Comparison of ENCODE assay signal across 23 mouse cellular contexts in genomic region chr9:40374052-40374451, GRCm38 (mm10).
DNase-seq lines count a peak whose midpoint lies in the region; ATAC-seq lines count a peak whose summit lies in the region.
"Had no signal": no experiment of that assay in that cellular context is flagged by ENCODE, and none has a peak within 500 bp of the region (broad histone marks: within the 10 kb centered on the region; RNA-seq: fewer than 3 reads in every experiment).

No protein-coding gene starts in this region.

- DNase-seq in midbrain, embryonic 14.5 days: no peak
- no peak for DNase-seq in midbrain, embryonic 11.5 days (ENCODE audit: low spot score, missing footprints)
- no peak for DNase-seq in adrenal gland, adult 8-10 months
- DNase-seq in spleen, postnatal 4 days (ENCODE audit: low spot score in 2 of 2): no peak
- DNase-seq: B cell, adult 2 months; gastrocnemius, postnatal 10 days; heart, adult 11 months; heart, postnatal 14 days; kidney, adult 8-10 months; kidney, postnatal 25 days; liver, embryonic 13.5 days; lung, embryonic 14.5 days; lung, postnatal 36 days; thymus, adult 18-20 months; thymus, postnatal 4 days had no signal

- no peak overlapping the region for H3K4me3 ChIP-seq in forebrain, embryonic 15.5 days
- H3K4me3 ChIP-seq in forebrain, embryonic 16.5 days (replicated peaks; ENCODE audit: low read length): no peak overlapping the region
- no peak overlapping the region for H3K4me3 ChIP-seq in midbrain, embryonic 14.5 days (replicated peaks; ENCODE audit: low read depth, low read length)
- no peak overlapping the region for H3K4me3 ChIP-seq in midbrain, embryonic 11.5 days (ENCODE audit: low read depth, low read length)
- H3K4me3 ChIP-seq in hindbrain, embryonic 16.5 days (ENCODE audit: low read length): no peak overlapping the region
- H3K4me3 ChIP-seq: forebrain, embryonic 10.5 days; heart, embryonic 12.5 days; limb, embryonic 12.5 days; liver, embryonic 13.5 days; myocyte had no signal

- H3K36me3 ChIP-seq in forebrain, embryonic 15.5 days: no peaks in the 10 kb centered on the region
- no peaks in the 10 kb centered on the region for H3K36me3 ChIP-seq in forebrain, embryonic 16.5 days (ENCODE audit: control insufficient read depth, insufficient read depth)
- no peaks in the 10 kb centered on the region for H3K36me3 ChIP-seq in midbrain, embryonic 14.5 days (ENCODE audit: control insufficient read depth, insufficient read depth, low read length)
- no peaks in the 10 kb centered on the region for H3K36me3 ChIP-seq in midbrain, embryonic 11.5 days (ENCODE audit: control insufficient read depth, insufficient read depth, low read length)
- H3K36me3 ChIP-seq in hindbrain, embryonic 16.5 days (ENCODE audit: control insufficient read depth, insufficient read depth, low read length): no peaks in the 10 kb centered on the region
- H3K36me3 ChIP-seq: forebrain, embryonic 10.5 days; heart, embryonic 12.5 days; limb, embryonic 12.5 days; liver, embryonic 13.5 days had no signal

- H3K4me2 ChIP-seq in forebrain, embryonic 15.5 days (replicated peaks): no peak overlapping the region
- H3K4me2 ChIP-seq in forebrain, embryonic 16.5 days (ENCODE audit: low read length): no peak overlapping the region
- H3K4me2 ChIP-seq in midbrain, embryonic 14.5 days (ENCODE audit: low read length): peak overlapping the region; percentile 17; the same call in 1 of the 2 replicates
- no peak overlapping the region for H3K4me2 ChIP-seq in midbrain, embryonic 11.5 days
- H3K4me2 ChIP-seq in hindbrain, embryonic 16.5 days (ENCODE audit: low read length): peak overlapping the region; percentile 8
- H3K4me2 ChIP-seq: heart, embryonic 12.5 days; limb, embryonic 12.5 days; liver, embryonic 13.5 days; lung, embryonic 14.5 days had no signal

- H3K9ac ChIP-seq in forebrain, embryonic 15.5 days (replicated peaks): no peak overlapping the region
- H3K9ac ChIP-seq in forebrain, embryonic 16.5 days (replicated peaks; ENCODE audit: low read depth, low read length): no peak overlapping the region
- H3K9ac ChIP-seq in midbrain, embryonic 14.5 days (replicated peaks; ENCODE audit: low read length): no peak overlapping the region
- H3K9ac ChIP-seq in midbrain, embryonic 11.5 days (ENCODE audit: low read length): no peak overlapping the region
- no peak overlapping the region; the same call in 1 of the 2 replicates for H3K9ac ChIP-seq in hindbrain, embryonic 16.5 days (ENCODE audit: low read depth, low read length)
- H3K9ac ChIP-seq: heart, embryonic 12.5 days; limb, embryonic 12.5 days; liver, embryonic 13.5 days; lung, embryonic 14.5 days had no signal

- no peak for ATAC-seq in forebrain, embryonic 15.5 days (replicated peaks)
- ATAC-seq in forebrain, embryonic 16.5 days: no peak
- no peak for ATAC-seq in midbrain, embryonic 14.5 days (ENCODE audit: low FRiP score, low TSS enrichment)
- no peak for ATAC-seq in midbrain, embryonic 11.5 days (ENCODE audit: low FRiP score)
- no peak for ATAC-seq in hindbrain, embryonic 16.5 days
- ATAC-seq: inflammation-experienced regulatory T-cells, adult 6 months had no signal

- H3K9me3 ChIP-seq in forebrain, embryonic 15.5 days: no peaks in the 10 kb centered on the region
- H3K9me3 ChIP-seq in forebrain, embryonic 16.5 days (ENCODE audit: control insufficient read depth, low read length): no peaks in the 10 kb centered on the region
- no peaks in the 10 kb centered on the region for H3K9me3 ChIP-seq in midbrain, embryonic 14.5 days (ENCODE audit: control insufficient read depth, low read length)
- H3K9me3 ChIP-seq in midbrain, embryonic 11.5 days (ENCODE audit: control insufficient read depth, low read length): no peaks in the 10 kb centered on the region
- no peaks in the 10 kb centered on the region for H3K9me3 ChIP-seq in hindbrain, embryonic 16.5 days (ENCODE audit: control insufficient read depth, low read length)
- H3K9me3 ChIP-seq: forebrain, embryonic 10.5 days; heart, embryonic 12.5 days; limb, embryonic 12.5 days; liver, embryonic 13.5 days had no signal

- peaks cover 27% of the 10 kb centered on the region for H3K4me1 ChIP-seq in forebrain, embryonic 15.5 days
- peaks cover 22% of the 10 kb centered on the region for H3K4me1 ChIP-seq in forebrain, embryonic 16.5 days (replicated peaks; ENCODE audit: control insufficient read depth, insufficient read depth, low read length)
- peaks cover 18% of the 10 kb centered on the region for H3K4me1 ChIP-seq in midbrain, embryonic 14.5 days (ENCODE audit: control insufficient read depth, insufficient read depth, low read length)
- H3K4me1 ChIP-seq in midbrain, embryonic 11.5 days (ENCODE audit: control insufficient read depth, insufficient read depth, low read length): peaks cover 10% of the 10 kb centered on the region
- H3K4me1 ChIP-seq in hindbrain, embryonic 16.5 days (ENCODE audit: control insufficient read depth, insufficient read depth, low read depth, low read length): peaks cover 25% of the 10 kb centered on the region
- H3K4me1 ChIP-seq: liver, embryonic 13.5 days had no signal

- 69% methylated on average over 11 of the region's 11 CpGs for WGBS in forebrain, embryonic 15.5 days
- WGBS in forebrain, embryonic 16.5 days: 76% methylated on average over 11 of the region's 11 CpGs
- 68% methylated on average over 11 of the region's 11 CpGs for WGBS in midbrain, embryonic 14.5 days
- WGBS in midbrain, embryonic 11.5 days: 76% methylated on average over 11 of the region's 11 CpGs
- WGBS in hindbrain, embryonic 16.5 days: 60% methylated on average over 11 of the region's 11 CpGs

- H3K27ac ChIP-seq in forebrain, embryonic 15.5 days (replicated peaks): 0 out of 2 replicates have a peak overlapping the region, but pooled peaks have one; percentile 5
- H3K27ac ChIP-seq in forebrain, embryonic 16.5 days (ENCODE audit: low read length): no peak overlapping the region
- H3K27ac ChIP-seq in midbrain, embryonic 14.5 days (replicated peaks; ENCODE audit: low read depth, low read length): no peak overlapping the region
- H3K27ac ChIP-seq in midbrain, embryonic 11.5 days (ENCODE audit: low read depth, low read length): no peak overlapping the region
- H3K27ac ChIP-seq in hindbrain, embryonic 16.5 days (ENCODE audit: low read depth, low read length): no peak overlapping the region
- H3K27ac ChIP-seq: forebrain, embryonic 10.5 days; limb, embryonic 12.5 days; liver, embryonic 13.5 days had no signal

- no peaks in the 10 kb centered on the region for H3K27me3 ChIP-seq in forebrain, embryonic 15.5 days
- no peaks in the 10 kb centered on the region for H3K27me3 ChIP-seq in forebrain, embryonic 16.5 days (replicated peaks; ENCODE audit: control insufficient read depth, insufficient read depth, low read length)
- H3K27me3 ChIP-seq in midbrain, embryonic 14.5 days (ENCODE audit: control insufficient read depth, insufficient read depth, low read length): no peaks in the 10 kb centered on the region
- no peaks in the 10 kb centered on the region for H3K27me3 ChIP-seq in midbrain, embryonic 11.5 days (ENCODE audit: control insufficient read depth, insufficient read depth, low read length)
- no peaks in the 10 kb centered on the region for H3K27me3 ChIP-seq in hindbrain, embryonic 16.5 days (replicated peaks; ENCODE audit: control insufficient read depth, insufficient read depth, low read length)
- H3K27me3 ChIP-seq: liver, embryonic 13.5 days had no signal

Comparison
In these comparisons a context has a peak if more than half of its experiments do, and no peak if none do; other contexts are left out.
1. H3K4me2 ChIP-seq: peak in midbrain, embryonic 14.5 days (single experiment) and hindbrain, embryonic 16.5 days (single experiment); none in forebrain, embryonic 15.5 days (single experiment), forebrain, embryonic 16.5 days (single experiment) and midbrain, embryonic 11.5 days (single experiment).